Mouse (Mus musculus): ENCODE data around the gene Sept9. TPM values are rescaled to one million over a fixed set of nuclear protein-coding genes. Genes with fewer than 3 reads are reported as not detected.

Sept9 gene
- 78.9 and 104 TPM in 2 replicates for polyA plus RNA-seq (2014; fragmentation: Nextera tagmentation; extraction: Ambion mirVana)

- Histone ChIP-seq H3K27me3 (ENCODE audit: control insufficient read depth, insufficient read depth, low read length) (peaks cover 31% of the 10 kb centered on the region), H3K4me1 (ENCODE audit: control insufficient read depth, insufficient read depth, low read length) (peaks cover 9% of the 10 kb centered on the region), H3K4me2 (peak within 1 kb of the TSS; percentile 97), H3K4me3 (ENCODE audit: low read depth, low read length) (peak within 1 kb of the TSS; percentile 58), H3K36me3 (ENCODE audit: control insufficient read depth, insufficient read depth, low read length) (no peaks in the 10 kb centered on the region), H3K9me3 (replicated peaks; ENCODE audit: control insufficient read depth, low read length) (no peaks in the 10 kb centered on the region), H3K27ac (ENCODE audit: low read depth, low read length) (no peak within 1 kb of the TSS), H3K9ac (ENCODE audit: low read depth, low read length) (peak within 1 kb of the TSS; percentile 60)
- under 1% methylated on average over 64 of the region's 70 CpGs for WGBS (ENCODE audit: insufficient replicate concordance)
- no peak for ATAC-seq (replicated peaks; ENCODE audit: insufficient number of reproducible peaks, low FRiP score, low TSS enrichment)
These were observed at the start of gene Sept9 for GRCm38 (mm10) chr11:117199282-117200175. TSS of gene Sept9 (plus strand) at chr11:117199661.

GRCm38 (mm10) chr11:117150467-117150966 is 48.9 kb upstream of the Sept9 start:
- H3K27ac ChIP-seq (ENCODE audit: low read depth, low read length) = no peak overlapping the region
- ATAC-seq (replicated peaks; ENCODE audit: insufficient number of reproducible peaks, low FRiP score, low TSS enrichment) = no peak
- H3K4me3 ChIP-seq (ENCODE audit: low read depth, low read length) = no peak overlapping the region
- H3K9ac ChIP-seq (ENCODE audit: low read depth, low read length) = no peak overlapping the region
- no peaks in the 10 kb centered on the region for H3K9me3 ChIP-seq (replicated peaks; ENCODE audit: control insufficient read depth, low read length)
- peaks cover 16% of the 10 kb centered on the region for H3K4me1 ChIP-seq (ENCODE audit: control insufficient read depth, insufficient read depth, low read length)
- H3K27me3 ChIP-seq (ENCODE audit: control insufficient read depth, insufficient read depth, low read length) = 0 out of 2 replicates have a peak, but pooled peaks cover 2% of the 10 kb centered on the region
- H3K4me2 ChIP-seq = no peak overlapping the region
- 75% methylated on average over 9 of the region's 9 CpGs for WGBS (ENCODE audit: insufficient replicate concordance)
- H3K36me3 ChIP-seq (ENCODE audit: control insufficient read depth, insufficient read depth, low read length) = peaks cover 49% of the 10 kb centered on the region

GRCm38 (mm10) chr11:117151461-117151860 is 48.0 kb upstream of the Sept9 start:
- Histone ChIP-seq H3K9ac (ENCODE audit: low read depth, low read length) (no peak overlapping the region), H3K4me2 (no peak overlapping the region), H3K27me3 (ENCODE audit: control insufficient read depth, insufficient read depth, low read length) (0 out of 2 replicates have a peak, but pooled peaks cover 2% of the 10 kb centered on the region), H3K27ac (ENCODE audit: low read depth, low read length) (no peak overlapping the region), H3K9me3 (replicated peaks; ENCODE audit: control insufficient read depth, low read length) (no peaks in the 10 kb centered on the region), H3K36me3 (ENCODE audit: control insufficient read depth, insufficient read depth, low read length) (peaks cover 52% of the 10 kb centered on the region), H3K4me1 (ENCODE audit: control insufficient read depth, insufficient read depth, low read length) (peaks cover 21% of the 10 kb centered on the region), H3K4me3 (ENCODE audit: low read depth, low read length) (no peak overlapping the region)
- no peak for ATAC-seq (replicated peaks; ENCODE audit: insufficient number of reproducible peaks, low FRiP score, low TSS enrichment)
- WGBS (ENCODE audit: insufficient replicate concordance) = 91% methylated on average over 7 of the region's 7 CpGs

- no peak overlapping the region for H3K4me3 ChIP-seq (ENCODE audit: low read depth, low read length)
- peaks cover 21% of the 10 kb centered on the region for H3K4me1 ChIP-seq (ENCODE audit: control insufficient read depth, insufficient read depth, low read length)
- peaks cover 50% of the 10 kb centered on the region for H3K36me3 ChIP-seq (ENCODE audit: control insufficient read depth, insufficient read depth, low read length)
- H3K4me2 ChIP-seq = no peak overlapping the region
- H3K9ac ChIP-seq (ENCODE audit: low read depth, low read length) = no peak overlapping the region
- H3K27ac ChIP-seq (ENCODE audit: low read depth, low read length) = no peak overlapping the region
- no peaks in the 10 kb centered on the region for H3K9me3 ChIP-seq (replicated peaks; ENCODE audit: control insufficient read depth, low read length)
- H3K27me3 ChIP-seq (ENCODE audit: control insufficient read depth, insufficient read depth, low read length) = 0 out of 2 replicates have a peak, but pooled peaks cover 2% of the 10 kb centered on the region
- ATAC-seq (replicated peaks; ENCODE audit: insufficient number of reproducible peaks, low FRiP score, low TSS enrichment) = no peak
- 89% methylated on average over 6 of the region's 6 CpGs for WGBS (ENCODE audit: insufficient replicate concordance)
These were observed 46.9 kb upstream of the Sept9 start for GRCm38 (mm10) chr11:117152541-117152940.

GRCm38 (mm10) chr11:117153553-117153952 is 45.9 kb upstream of the Sept9 start:
- no peak overlapping the region for H3K9ac ChIP-seq (ENCODE audit: low read depth, low read length)
- WGBS (ENCODE audit: insufficient replicate concordance) = 76% methylated on average over 9 of the region's 9 CpGs
- peaks cover 44% of the 10 kb centered on the region for H3K36me3 ChIP-seq (ENCODE audit: control insufficient read depth, insufficient read depth, low read length)
- H3K4me1 ChIP-seq (ENCODE audit: control insufficient read depth, insufficient read depth, low read length) = peaks cover 21% of the 10 kb centered on the region
- 0 out of 2 replicates have a peak overlapping the region, but pooled peaks have one; percentile 29 for H3K27ac ChIP-seq (ENCODE audit: low read depth, low read length)
- no peak overlapping the region for H3K4me3 ChIP-seq (ENCODE audit: low read depth, low read length)
- ATAC-seq (replicated peaks; ENCODE audit: insufficient number of reproducible peaks, low FRiP score, low TSS enrichment) = no peak
- 0 out of 2 replicates have a peak, but pooled peaks cover 2% of the 10 kb centered on the region for H3K27me3 ChIP-seq (ENCODE audit: control insufficient read depth, insufficient read depth, low read length)
- H3K9me3 ChIP-seq (replicated peaks; ENCODE audit: control insufficient read depth, low read length) = no peaks in the 10 kb centered on the region
- no peak overlapping the region for H3K4me2 ChIP-seq

- Histone ChIP-seq H3K9me3 (replicated peaks; ENCODE audit: control insufficient read depth, low read length) (no peaks in the 10 kb centered on the region), H3K4me3 (ENCODE audit: low read depth, low read length) (no peak overlapping the region), H3K27ac (ENCODE audit: low read depth, low read length) (peak overlapping the region; percentile 42; the same call in 1 of the 2 replicates), H3K4me2 (no peak overlapping the region), H3K9ac (ENCODE audit: low read depth, low read length) (no peak overlapping the region), H3K27me3 (ENCODE audit: control insufficient read depth, insufficient read depth, low read length) (0 out of 2 replicates have a peak, but pooled peaks cover 2% of the 10 kb centered on the region), H3K36me3 (ENCODE audit: control insufficient read depth, insufficient read depth, low read length) (peaks cover 42% of the 10 kb centered on the region), H3K4me1 (ENCODE audit: control insufficient read depth, insufficient read depth, low read length) (peaks cover 21% of the 10 kb centered on the region)
- ATAC-seq (replicated peaks; ENCODE audit: insufficient number of reproducible peaks, low FRiP score, low TSS enrichment) = peak; percentile 40; the same call in 1 of the 2 replicates
- 25% methylated on average over 7 of the region's 7 CpGs for WGBS (ENCODE audit: insufficient replicate concordance)
These were observed 45.2 kb upstream of the Sept9 start for GRCm38 (mm10) chr11:117154088-117154815.

GRCm38 (mm10) chr11:117156725-117157124 is 42.7 kb upstream of the Sept9 start:
- ATAC-seq (replicated peaks; ENCODE audit: insufficient number of reproducible peaks, low FRiP score, low TSS enrichment) = no peak
- Histone ChIP-seq H3K4me3 (ENCODE audit: low read depth, low read length) (no peak overlapping the region), H3K27ac (ENCODE audit: low read depth, low read length) (no peak overlapping the region), H3K9me3 (replicated peaks; ENCODE audit: control insufficient read depth, low read length) (no peaks in the 10 kb centered on the region), H3K27me3 (ENCODE audit: control insufficient read depth, insufficient read depth, low read length) (0 out of 2 replicates have a peak, but pooled peaks cover 2% of the 10 kb centered on the region), H3K4me1 (ENCODE audit: control insufficient read depth, insufficient read depth, low read length) (peaks cover 21% of the 10 kb centered on the region), H3K4me2 (no peak overlapping the region), H3K36me3 (ENCODE audit: control insufficient read depth, insufficient read depth, low read length) (peaks cover 25% of the 10 kb centered on the region), H3K9ac (ENCODE audit: low read depth, low read length) (no peak overlapping the region)
- 11% methylated on average over 15 of the region's 15 CpGs for WGBS (ENCODE audit: insufficient replicate concordance)

GRCm38 (mm10) chr11:117158343-117158742 is 41.1 kb upstream of the Sept9 start:
- Histone ChIP-seq H3K4me2 (no peak overlapping the region), H3K9ac (ENCODE audit: low read depth, low read length) (no peak overlapping the region), H3K4me1 (ENCODE audit: control insufficient read depth, insufficient read depth, low read length) (peaks cover 22% of the 10 kb centered on the region), H3K36me3 (ENCODE audit: control insufficient read depth, insufficient read depth, low read length) (peaks cover 20% of the 10 kb centered on the region), H3K9me3 (replicated peaks; ENCODE audit: control insufficient read depth, low read length) (no peaks in the 10 kb centered on the region), H3K4me3 (ENCODE audit: low read depth, low read length) (no peak overlapping the region), H3K27me3 (ENCODE audit: control insufficient read depth, insufficient read depth, low read length) (0 out of 2 replicates have a peak, but pooled peaks cover 2% of the 10 kb centered on the region), H3K27ac (ENCODE audit: low read depth, low read length) (no peak overlapping the region)
- ATAC-seq (replicated peaks; ENCODE audit: insufficient number of reproducible peaks, low FRiP score, low TSS enrichment) = no peak
- WGBS (ENCODE audit: insufficient replicate concordance) = 84% methylated on average over 11 of the region's 11 CpGs
